Mouse (Mus musculus): ENCODE results near the gene Lmf2.

GRCm38 (mm10) chr15:89305966-89306365, 49.5 kb downstream of the Lmf2 start:
- TF ChIP-seq POLR2A (IDR thresholded peaks at IDR 0.05; ENCODE audit: insufficient read length, low read depth) = no peak
- no peak for TF ChIP-seq SRF (IDR thresholded peaks at IDR 0.05; ENCODE audit: control insufficient read depth, insufficient read length, low read depth)
- no peak for TF ChIP-seq USF1 (IDR thresholded peaks at IDR 0.05; ENCODE audit: low read depth)
- no peak for TF ChIP-seq TCF3 (IDR thresholded peaks at IDR 0.05; ENCODE audit: insufficient read length, low read depth)
- no peak for TF ChIP-seq MAX (IDR thresholded peaks at IDR 0.05; ENCODE audit: low read depth)

All from myocyte (in vitro differentiated cells).